Mouse (Mus musculus) lung, embryonic 14.5 days (tissue): ENCODE data around the gene Kdr. TPM values are rescaled to one million over a fixed set of nuclear protein-coding genes. Genes with fewer than 3 reads are reported as not detected.

Source experiments
- ATAC-seq: fragments of 200-750 bp; cut with Nextera tagmentation; 2 replicates; pipeline ENCODE4 v1.8.0; 2017; ENCODE audit warnings: mild to moderate bottlenecking, moderate TSS enrichment, moderate library complexity; ENCODE audit not compliant: insufficient read depth
- DNase-seq: peaks from one replicate; pipeline ENCODE4 v3.0.0-alpha.2; 2015
- H3K27ac ChIP-seq: fragments of 300-500 bp; sonication (generic); 2 replicates; pipeline ENCODE4 v1.5.1; 2014; ENCODE audit warnings: low read depth, mild to moderate bottlenecking, moderate library complexity
- H3K27me3 ChIP-seq: fragments of 300-500 bp; sonication (generic); 2 replicates; pipeline ENCODE4 v1.6.1; 2014; ENCODE audit warnings: low read length, control low read depth; ENCODE audit not compliant: insufficient read depth
- H3K36me3 ChIP-seq: fragments of 300-500 bp; sonication (generic); 2 replicates; pipeline ENCODE4 v1.6.1; 2014; ENCODE audit warnings: control low read depth; ENCODE audit not compliant: insufficient read depth
- H3K4me1 ChIP-seq: fragments of 300-500 bp; sonication (generic); 2 replicates; pipeline ENCODE4 v1.6.1; 2014; ENCODE audit warnings: antibody characterized with exemption, control low read depth; ENCODE audit not compliant: insufficient read depth
- H3K4me2 ChIP-seq: fragments of 300-500 bp; sonication (generic); 2 replicates; pipeline ENCODE4 v1.6.1; 2014; ENCODE audit warnings: mild to moderate bottlenecking
- H3K4me3 ChIP-seq: fragments of 300-500 bp; sonication (generic); 2 replicates; pipeline ENCODE4 v1.5.1; 2014; ENCODE audit warnings: low read depth, low read length
- H3K9ac ChIP-seq: fragments of 300-500 bp; sonication (generic); 2 replicates; pipeline ENCODE4 v1.6.1; 2014
- H3K9me3 ChIP-seq: fragments of 300-500 bp; sonication (generic); 2 replicates; pipeline ENCODE4 v1.6.1; 2016; ENCODE audit warnings: low read depth, low read length, control low read depth
- CTCF ChIP-seq: IDR thresholded peaks from 2 replicates; pipeline ENCODE4 v1.5.1; 2016; ENCODE audit warnings: antibody characterized with exemption, low read depth
- WGBS: fragments of 180-500 bp; shearing (Covaris S2); extraction: QIAGEN DNeasy Blood & Tissue Kit; methylation state at CpG from one replicate; pipeline ENCODE4 v1.1.7; 2014; 5-methylcytosine and 5-hydroxymethylcytosine counted together
- polyA plus RNA-seq: library from polyadenylated mRNA; unstranded; fragments of >200 nt; fragmentation: Nextera tagmentation; extraction: Ambion mirVana; gene quantifications from 2 replicates; pipeline ENCODE4 v1.2.1, GENCODE M21; 2014

Kdr gene
- polyA plus RNA-seq, result 61.2 and 62.0 TPM in 2 replicates

GRCm38 (mm10) chr5:75978374-75979100, at the start of gene Kdr:
TSS of gene Kdr (minus strand) at chr5:75978458.
- Histone ChIP-seq H3K4me1 (no peaks in the 10 kb centered on the region), H3K27me3 (peaks cover 46% of the 10 kb centered on the region), H3K9me3 (no peaks in the 10 kb centered on the region), H3K36me3 (no peaks in the 10 kb centered on the region), H3K9ac (peak within 1 kb of the TSS; percentile 60), H3K4me3 (peak within 1 kb of the TSS; percentile 63), H3K27ac (peak within 1 kb of the TSS; percentile 67; the same call in 1 of the 2 replicates), H3K4me2 (peak within 1 kb of the TSS; percentile 96)
- peak; percentile 90 for DNase-seq
- ATAC-seq, result peak; percentile 91
- TF ChIP-seq CTCF, result no peak
- under 1% methylated on average over 37 of the region's 37 CpGs for WGBS

GRCm38 (mm10) chr5:76026805-76027204, 48.5 kb upstream of the Kdr start:
- H3K9me3 ChIP-seq, result no peaks in the 10 kb centered on the region; the same call in 1 of the 2 replicates
- no peaks in the 10 kb centered on the region for H3K4me1 ChIP-seq
- H3K9ac ChIP-seq, result no peak overlapping the region
- no peak overlapping the region for H3K4me2 ChIP-seq
- H3K27ac ChIP-seq, result no peak overlapping the region
- no peak for DNase-seq
- no peaks in the 10 kb centered on the region for H3K27me3 ChIP-seq
- ATAC-seq, result no peak
- no peaks in the 10 kb centered on the region for H3K36me3 ChIP-seq
- H3K4me3 ChIP-seq, result no peak overlapping the region
- no peak for TF ChIP-seq CTCF
- WGBS, result 57% methylated on average over 6 of the region's 6 CpGs

GRCm38 (mm10) chr5:76025996-76026665, 47.9 kb upstream of the Kdr start:
- H3K4me2 ChIP-seq, result no peak overlapping the region
- no peaks in the 10 kb centered on the region for H3K27me3 ChIP-seq
- no peak overlapping the region for H3K9ac ChIP-seq
- H3K36me3 ChIP-seq, result no peaks in the 10 kb centered on the region
- no peaks in the 10 kb centered on the region for H3K4me1 ChIP-seq
- peak; percentile 55 for TF ChIP-seq CTCF
- peak; percentile 64 for DNase-seq
- ATAC-seq, result no peak
- no peak overlapping the region for H3K27ac ChIP-seq
- H3K9me3 ChIP-seq, result no peaks in the 10 kb centered on the region; the same call in 1 of the 2 replicates
- WGBS, result 49% methylated on average over 4 of the region's 4 CpGs
- no peak overlapping the region for H3K4me3 ChIP-seq

GRCm38 (mm10) chr5:76023011-76023773, 44.9 kb upstream of the Kdr start:
- no peak overlapping the region for H3K4me3 ChIP-seq
- 33% methylated on average over 14 of the region's 14 CpGs for WGBS
- no peaks in the 10 kb centered on the region for H3K27me3 ChIP-seq
- no peaks in the 10 kb centered on the region; the same call in 1 of the 2 replicates for H3K9me3 ChIP-seq
- H3K36me3 ChIP-seq, result no peaks in the 10 kb centered on the region
- no peak for TF ChIP-seq CTCF
- no peak overlapping the region for H3K9ac ChIP-seq
- no peak for DNase-seq
- H3K27ac ChIP-seq, result peak overlapping the region; percentile 10; the same call in 1 of the 2 replicates
- no peaks in the 10 kb centered on the region for H3K4me1 ChIP-seq
- no peak for ATAC-seq
- no peak overlapping the region for H3K4me2 ChIP-seq

- Histone ChIP-seq H3K4me3 (no peak overlapping the region), H3K4me2 (no peak overlapping the region), H3K36me3 (no peaks in the 10 kb centered on the region), H3K9me3 (no peaks in the 10 kb centered on the region; the same call in 1 of the 2 replicates), H3K9ac (no peak overlapping the region), H3K27me3 (no peaks in the 10 kb centered on the region), H3K27ac (no peak overlapping the region), H3K4me1 (no peaks in the 10 kb centered on the region)
- DNase-seq (no peak), ATAC-seq (no peak)
- no peak for TF ChIP-seq CTCF
- WGBS, result 80% methylated on average over 6 of the region's 6 CpGs
Observed at GRCm38 (mm10) chr5:76022436-76022835, 44.2 kb upstream of the Kdr start.

GRCm38 (mm10) chr5:76018321-76018720, 40.1 kb upstream of the Kdr start:
- no peaks in the 10 kb centered on the region for H3K27me3 ChIP-seq
- H3K9me3 ChIP-seq, result no peaks in the 10 kb centered on the region; the same call in 1 of the 2 replicates
- H3K4me3 ChIP-seq, result no peak overlapping the region
- no peak overlapping the region for H3K9ac ChIP-seq
- H3K4me1 ChIP-seq, result no peaks in the 10 kb centered on the region
- TF ChIP-seq CTCF, result no peak
- WGBS, result 75% methylated on average over 5 of the region's 5 CpGs
- ATAC-seq (no peak), DNase-seq (no peak)
- H3K4me2 ChIP-seq, result no peak overlapping the region
- no peak overlapping the region for H3K27ac ChIP-seq
- no peaks in the 10 kb centered on the region for H3K36me3 ChIP-seq

- H3K9ac ChIP-seq, result no peak overlapping the region
- 37% methylated on average over 8 of the region's 8 CpGs for WGBS
- H3K27ac ChIP-seq, result peak overlapping the region; percentile 24; the same call in 1 of the 2 replicates
- no peaks in the 10 kb centered on the region for H3K4me1 ChIP-seq
- H3K4me3 ChIP-seq, result no peak overlapping the region
- TF ChIP-seq CTCF, result no peak
- ATAC-seq, result no peak
- H3K9me3 ChIP-seq, result no peaks in the 10 kb centered on the region
- peak; percentile 40 for DNase-seq
- H3K4me2 ChIP-seq, result peak overlapping the region; percentile 29; the same call in 1 of the 2 replicates
- H3K27me3 ChIP-seq, result no peaks in the 10 kb centered on the region
- H3K36me3 ChIP-seq, result no peaks in the 10 kb centered on the region
Observed at GRCm38 (mm10) chr5:76016086-76016485, 37.8 kb upstream of the Kdr start.
